Mouse (Mus musculus) ES-E14 (cell line): ENCODE measurements around the gene Cfap20.

Source experiments
- CHD2 ChIP-seq: IDR thresholded peaks from 2 replicates; pipeline ENCODE4 v1.6.1; 2014; ENCODE audit warnings: mild to moderate bottlenecking, low read depth, low read length, inconsistent platforms
- HCFC1 ChIP-seq: IDR thresholded peaks from 2 replicates; pipeline ENCODE4 v1.6.1; 2012; ENCODE audit warnings: low read length, inconsistent platforms, borderline replicate concordance; ENCODE audit not compliant: insufficient read depth

GRCm38 (mm10) chr8:95441491-95442039, 6.9 kb upstream of the Cfap20 start:
- TF ChIP-seq CHD2 (no peak), HCFC1 (no peak)
